Mouse (Mus musculus) embryonic facial prominence, embryonic 12.5 days (tissue): ENCODE data around the gene Fyn. TPM values are rescaled to one million over a fixed set of nuclear protein-coding genes. Genes with fewer than 3 reads are reported as not detected.

Experiments
- ATAC-seq: fragments of 200-750 bp; cut with Nextera tagmentation; 2 replicates; pipeline ENCODE4 v1.8.0; 2017; ENCODE audit not compliant: insufficient number of reproducible peaks, insufficient read depth, low FRiP score, low TSS enrichment
- H3K27ac ChIP-seq: fragments of 300-500 bp; sonication (generic); 2 replicates; pipeline ENCODE4 v1.5.1; 2016; ENCODE audit warnings: mild to moderate bottlenecking
- H3K27me3 ChIP-seq: fragments of 300-500 bp; sonication (generic); 2 replicates; pipeline ENCODE4 v1.6.1; 2016; ENCODE audit warnings: mild to moderate bottlenecking, moderate library complexity
- H3K36me3 ChIP-seq: fragments of 300-500 bp; sonication (generic); 2 replicates; pipeline ENCODE4 v1.6.1; 2016; ENCODE audit warnings: mild to moderate bottlenecking
- H3K4me1 ChIP-seq: fragments of 300-500 bp; sonication (generic); 2 replicates; pipeline ENCODE4 v1.6.1; 2016
- H3K4me2 ChIP-seq: fragments of 300-500 bp; sonication (generic); replicated peaks from 2 replicates; pipeline ENCODE4 v1.6.1; 2016; ENCODE audit warnings: mild to moderate bottlenecking, moderate library complexity
- H3K4me3 ChIP-seq: fragments of 300-500 bp; sonication (generic); 2 replicates; pipeline ENCODE4 v1.5.1; 2016; ENCODE audit warnings: mild to moderate bottlenecking
- H3K9ac ChIP-seq: fragments of 300-500 bp; sonication (generic); 2 replicates; pipeline ENCODE4 v1.6.1; 2016; ENCODE audit warnings: mild to moderate bottlenecking, moderate library complexity
- H3K9me3 ChIP-seq: fragments of 300-500 bp; sonication (generic); 2 replicates; pipeline ENCODE4 v1.6.1; 2016; ENCODE audit warnings: mild to moderate bottlenecking, moderate library complexity
- WGBS: fragments of 180-500 bp; shearing (Covaris S2); methylation state at CpG from one replicate; pipeline ENCODE4 v1.1.7; 2016; 5-methylcytosine and 5-hydroxymethylcytosine counted together
- polyA plus RNA-seq: library from polyadenylated mRNA; unstranded; fragments of >200 nt; fragmentation: Nextera tagmentation; extraction: Ambion mirVana; gene quantifications from 2 replicates; pipeline ENCODE4 v1.2.1, GENCODE M21; 2016

Gene Fyn
- polyA plus RNA-seq, 1 experiment from 2014 or later: 41.8 TPM

DNA sequence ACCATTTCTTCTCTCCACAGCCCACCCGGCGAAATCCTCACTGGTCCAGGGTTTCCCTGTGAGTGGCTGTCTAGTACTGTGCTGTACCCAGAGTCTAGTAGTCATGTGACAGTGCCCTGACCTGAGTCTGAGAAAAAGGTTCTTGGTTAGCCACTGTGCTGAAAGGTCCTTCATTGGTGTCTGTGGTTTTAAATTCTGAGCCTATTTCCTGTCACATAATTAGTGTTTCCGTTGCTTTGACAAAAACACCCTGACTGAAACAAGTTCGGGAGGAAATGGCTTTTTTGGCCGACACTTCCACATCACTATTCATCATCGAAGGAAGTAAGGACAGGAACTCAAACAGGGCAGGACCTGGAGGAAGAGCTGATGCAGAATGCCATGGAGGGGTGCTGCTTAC, 33.8 kb downstream of the Fyn start:
- H3K9ac ChIP-seq: no peak overlapping the region
- peaks cover 10% of the 10 kb centered on the region; the same call in 1 of the 2 replicates for H3K4me1 ChIP-seq
- ATAC-seq: no peak
- H3K36me3 ChIP-seq: no peaks in the 10 kb centered on the region
- no peak overlapping the region for H3K4me2 ChIP-seq
- H3K27me3 ChIP-seq: no peaks in the 10 kb centered on the region
- H3K4me3 ChIP-seq: no peak overlapping the region
- WGBS: 82% methylated on average over 6 of the region's 6 CpGs
- H3K9me3 ChIP-seq: no peaks in the 10 kb centered on the region
- no peak overlapping the region for H3K27ac ChIP-seq

DNA sequence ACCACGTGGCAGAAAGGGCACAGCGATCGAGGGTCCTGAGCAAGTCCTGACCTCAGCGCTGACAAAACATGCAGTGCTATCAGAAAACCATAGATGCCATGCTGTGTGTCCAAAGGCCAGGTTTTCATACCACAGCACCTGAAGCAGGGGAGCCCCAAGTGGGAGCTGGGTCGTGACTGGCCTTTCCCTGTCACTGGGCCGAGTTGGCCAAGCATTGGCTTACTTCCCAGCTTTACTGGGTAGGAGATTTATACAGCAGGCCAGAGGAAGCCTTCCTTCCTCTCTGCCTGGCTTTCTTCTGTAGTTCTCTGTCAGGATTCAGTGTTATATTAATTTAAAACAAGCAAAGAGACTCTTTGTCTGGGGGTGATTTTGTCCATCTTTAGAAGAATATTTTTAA, 35.1 kb downstream of the Fyn start:
- no peak for ATAC-seq
- no peaks in the 10 kb centered on the region for H3K9me3 ChIP-seq
- H3K27ac ChIP-seq: no peak overlapping the region
- 87% methylated on average over 6 of the region's 6 CpGs for WGBS
- H3K36me3 ChIP-seq: no peaks in the 10 kb centered on the region
- H3K9ac ChIP-seq: no peak overlapping the region
- H3K4me1 ChIP-seq: peaks cover 10% of the 10 kb centered on the region; the same call in 1 of the 2 replicates
- H3K4me2 ChIP-seq: no peak overlapping the region
- no peak overlapping the region for H3K4me3 ChIP-seq
- H3K27me3 ChIP-seq: no peaks in the 10 kb centered on the region

DNA sequence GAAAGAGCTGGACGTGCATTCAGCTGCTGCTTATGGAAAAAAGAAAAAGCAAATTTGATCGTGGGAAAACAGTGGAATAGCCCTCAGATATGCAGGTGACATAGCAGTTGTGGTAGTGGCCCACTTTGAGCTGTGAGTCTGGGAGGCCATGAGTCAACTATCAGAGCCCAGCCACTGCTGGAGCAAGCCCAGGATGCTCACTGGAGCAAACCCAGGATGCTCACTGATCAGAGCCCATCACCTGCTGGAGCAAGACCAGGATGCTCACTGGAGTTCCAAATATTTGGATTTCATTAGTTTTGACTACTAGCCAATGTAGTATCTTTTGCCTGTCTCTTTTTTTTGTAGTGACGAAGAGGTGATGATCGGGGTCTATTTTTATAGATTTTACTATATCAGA, 35.5 kb downstream of the Fyn start:
- Histone ChIP-seq H3K4me2 (no peak overlapping the region), H3K4me1 (peaks cover 10% of the 10 kb centered on the region; the same call in 1 of the 2 replicates), H3K27me3 (no peaks in the 10 kb centered on the region), H3K9me3 (no peaks in the 10 kb centered on the region), H3K27ac (no peak overlapping the region), H3K9ac (no peak overlapping the region), H3K36me3 (no peaks in the 10 kb centered on the region), H3K4me3 (no peak overlapping the region)
- 93% methylated on average over 4 of the region's 4 CpGs for WGBS
- ATAC-seq: no peak

DNA sequence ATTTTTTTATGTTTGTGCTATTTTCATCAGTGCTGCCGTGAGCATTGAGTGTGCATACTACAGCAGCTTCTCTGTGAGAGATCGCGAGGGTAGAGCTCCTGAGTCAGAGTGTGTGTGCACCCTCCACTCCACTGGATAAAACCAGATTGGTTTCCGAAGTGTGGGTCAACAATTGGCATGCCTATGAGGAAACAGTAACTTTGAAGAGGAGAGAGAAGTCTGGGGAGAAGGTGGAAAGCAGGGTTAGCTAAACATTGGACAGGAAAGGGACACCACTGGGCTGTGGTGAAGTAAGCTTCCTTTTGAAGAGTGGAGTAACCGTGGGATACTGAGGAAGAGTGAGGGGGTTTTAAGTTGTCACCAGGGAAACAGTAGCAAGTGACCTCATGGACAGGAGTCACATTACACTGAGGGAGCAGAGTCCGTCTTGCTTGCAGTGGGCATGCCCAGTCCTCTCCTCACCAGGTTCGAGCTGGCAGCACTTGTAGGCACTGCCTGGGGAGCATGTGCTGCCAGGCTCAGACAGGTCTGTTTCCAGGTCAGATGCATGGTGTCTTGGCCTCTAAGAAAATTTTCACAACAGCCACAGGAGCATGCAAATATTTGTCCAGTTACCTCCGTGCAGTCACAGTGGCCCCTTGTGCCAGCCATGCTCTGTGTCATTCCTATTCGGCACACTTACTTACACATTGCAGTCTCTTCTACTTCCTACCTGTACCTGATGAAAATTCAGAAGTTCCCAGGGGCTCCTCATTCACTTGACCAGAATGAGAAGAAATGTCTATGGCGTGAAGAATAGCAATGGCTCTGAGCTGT, 37.5 kb downstream of the Fyn start:
- Histone ChIP-seq H3K36me3 (no peaks in the 10 kb centered on the region), H3K27ac (no peak overlapping the region), H3K9me3 (no peaks in the 10 kb centered on the region), H3K4me1 (peaks cover 10% of the 10 kb centered on the region; the same call in 1 of the 2 replicates), H3K27me3 (no peaks in the 10 kb centered on the region), H3K4me3 (no peak overlapping the region), H3K9ac (no peak overlapping the region), H3K4me2 (no peak overlapping the region)
- 60% methylated on average over 10 of the region's 10 CpGs for WGBS
- no peak for ATAC-seq

DNA sequence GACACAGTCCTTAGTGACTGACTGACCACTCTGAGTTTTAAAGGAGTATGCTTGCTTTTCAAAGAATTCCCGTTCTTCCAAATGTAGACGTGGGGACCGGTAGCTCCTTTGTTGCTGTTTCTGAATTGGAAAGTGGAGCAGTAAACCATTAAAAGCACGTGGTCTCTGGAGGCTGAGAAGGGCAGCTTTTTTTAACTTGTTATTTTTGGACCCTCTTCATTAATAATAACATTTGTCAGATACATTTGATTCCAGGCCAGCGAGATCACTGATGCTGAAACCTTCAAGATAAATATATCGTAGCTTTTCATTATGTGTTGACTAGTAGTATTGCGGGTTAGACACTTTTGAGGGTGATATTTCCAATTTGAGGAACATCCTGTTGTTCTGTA, 38.1 kb downstream of the Fyn start:
- H3K36me3 ChIP-seq: no peaks in the 10 kb centered on the region
- H3K27me3 ChIP-seq: no peaks in the 10 kb centered on the region
- WGBS: 79% methylated on average over 7 of the region's 7 CpGs
- no peak overlapping the region for H3K27ac ChIP-seq
- H3K9ac ChIP-seq: no peak overlapping the region
- peaks cover 10% of the 10 kb centered on the region; the same call in 1 of the 2 replicates for H3K4me1 ChIP-seq
- H3K4me2 ChIP-seq: no peak overlapping the region
- no peak for ATAC-seq
- no peak overlapping the region for H3K4me3 ChIP-seq
- no peaks in the 10 kb centered on the region for H3K9me3 ChIP-seq

DNA sequence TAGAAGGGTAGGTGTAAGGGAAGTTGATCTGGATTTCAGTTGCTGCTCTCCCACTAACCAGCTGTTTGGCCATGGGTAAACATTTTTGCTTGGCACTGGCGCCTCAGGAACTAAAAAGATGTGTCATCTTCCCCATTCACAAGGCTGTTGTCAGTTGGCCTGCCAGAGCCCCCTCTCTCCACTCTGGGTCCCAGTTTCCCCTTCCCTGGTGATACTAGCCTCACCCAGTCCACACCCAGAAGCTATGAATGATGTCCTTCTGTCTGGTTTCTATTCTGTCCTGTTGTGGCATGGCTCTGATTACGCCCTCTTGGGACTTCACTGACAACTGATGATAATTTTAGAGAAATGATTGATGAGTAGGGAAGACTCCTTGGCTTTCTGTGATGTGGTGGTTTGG, 38.9 kb downstream of the Fyn start:
- Histone ChIP-seq H3K4me1 (peaks cover 11% of the 10 kb centered on the region; the same call in 1 of the 2 replicates), H3K4me3 (no peak overlapping the region), H3K9ac (no peak overlapping the region), H3K36me3 (no peaks in the 10 kb centered on the region), H3K4me2 (no peak overlapping the region), H3K27ac (no peak overlapping the region), H3K27me3 (no peaks in the 10 kb centered on the region), H3K9me3 (no peaks in the 10 kb centered on the region)
- no peak for ATAC-seq
- WGBS: 89% methylated on average over 2 of the region's 2 CpGs

DNA sequence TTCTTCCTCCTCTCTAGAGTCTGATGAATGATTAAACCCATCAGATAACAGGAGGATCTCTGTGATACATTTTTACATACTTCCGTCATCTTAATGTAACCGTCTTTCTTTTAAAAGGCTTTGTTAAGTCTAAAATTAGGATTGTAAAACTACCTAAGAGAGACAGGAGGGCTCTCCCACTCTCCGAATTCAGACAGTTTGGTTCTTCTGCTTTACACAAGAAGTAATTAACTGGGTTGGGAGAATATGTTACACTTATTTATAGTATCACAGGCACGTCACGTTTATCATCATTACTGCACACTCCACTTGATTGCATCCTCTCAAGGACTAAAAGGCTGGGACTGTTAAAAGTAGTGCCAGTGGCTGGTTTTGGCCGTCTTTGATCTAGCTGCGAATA, 40.9 kb downstream of the Fyn start:
- Histone ChIP-seq H3K4me3 (no peak overlapping the region), H3K27me3 (no peaks in the 10 kb centered on the region), H3K27ac (no peak overlapping the region), H3K9me3 (no peaks in the 10 kb centered on the region), H3K36me3 (no peaks in the 10 kb centered on the region), H3K4me1 (peaks cover 18% of the 10 kb centered on the region), H3K9ac (no peak overlapping the region), H3K4me2 (no peak overlapping the region)
- ATAC-seq: no peak
- WGBS: 79% methylated on average over 7 of the region's 7 CpGs

DNA sequence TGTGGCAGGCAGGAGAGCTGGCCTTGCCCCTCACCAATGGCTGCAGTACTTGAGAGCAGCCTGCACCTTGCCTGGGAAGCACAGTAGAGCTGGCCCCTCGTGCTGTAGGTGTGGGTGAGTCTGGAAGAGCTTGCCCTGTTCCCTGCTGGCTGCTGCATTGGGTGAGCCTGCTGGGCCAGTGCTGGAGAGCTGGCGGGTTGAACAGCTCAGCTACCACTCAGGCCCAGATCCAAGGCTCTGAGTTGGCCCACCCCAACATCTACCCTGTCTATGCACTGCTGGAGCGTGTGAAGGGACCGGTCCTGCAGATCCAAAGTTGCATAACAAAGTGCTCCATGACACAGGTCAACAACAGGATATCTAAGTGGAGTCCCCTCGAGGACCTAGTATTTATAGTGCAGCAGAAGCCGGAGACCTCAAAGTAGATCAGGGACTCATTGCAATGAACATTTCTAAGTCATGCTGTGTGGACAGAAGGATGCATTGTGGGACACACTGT, 41.5 kb downstream of the Fyn start:
- H3K4me2 ChIP-seq: no peak overlapping the region
- 82% methylated on average over 6 of the region's 6 CpGs for WGBS
- no peak overlapping the region for H3K27ac ChIP-seq
- H3K9me3 ChIP-seq: no peaks in the 10 kb centered on the region
- H3K4me1 ChIP-seq: peaks cover 15% of the 10 kb centered on the region
- no peak overlapping the region for H3K9ac ChIP-seq
- no peaks in the 10 kb centered on the region for H3K36me3 ChIP-seq
- no peak for ATAC-seq
- H3K27me3 ChIP-seq: no peaks in the 10 kb centered on the region
- no peak overlapping the region for H3K4me3 ChIP-seq

DNA sequence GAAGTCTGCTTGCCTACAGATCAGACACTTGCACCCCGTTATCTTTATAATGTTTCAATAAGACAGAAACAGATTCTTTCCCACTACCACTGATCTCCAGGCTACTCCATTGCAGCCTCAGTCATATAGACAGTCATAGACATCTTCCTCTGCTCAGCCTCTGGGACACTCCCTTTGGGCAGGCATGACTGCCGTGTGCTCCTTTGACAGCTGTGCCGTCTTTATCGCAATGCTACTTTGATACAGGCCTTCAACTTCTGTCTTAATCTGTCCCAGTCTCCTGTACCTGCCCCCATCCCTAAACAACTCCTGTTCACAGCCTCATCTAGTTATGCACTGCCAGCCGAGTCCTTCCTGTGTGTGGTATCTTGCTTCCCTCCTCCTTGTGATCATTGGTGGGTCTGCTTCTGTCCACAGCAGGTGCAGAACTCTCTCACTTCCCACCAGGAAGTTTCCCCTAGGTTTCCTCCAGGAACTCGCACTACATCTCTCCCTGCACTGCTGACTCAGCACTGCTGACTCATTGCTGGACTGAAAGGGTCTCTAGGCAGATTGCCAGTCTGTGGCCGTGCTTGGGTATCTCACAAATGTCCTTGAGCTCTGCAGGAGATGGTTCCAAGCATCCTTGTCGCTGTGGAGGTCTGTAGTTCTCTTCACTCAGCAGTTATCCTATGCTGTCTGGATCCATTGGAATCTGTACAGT, 43.4 kb downstream of the Fyn start:
- no peak overlapping the region for H3K4me3 ChIP-seq
- H3K4me1 ChIP-seq: peaks cover 12% of the 10 kb centered on the region
- no peak overlapping the region for H3K4me2 ChIP-seq
- no peak for ATAC-seq
- WGBS: 82% methylated on average over 8 of the region's 8 CpGs
- no peaks in the 10 kb centered on the region for H3K27me3 ChIP-seq
- H3K9me3 ChIP-seq: no peaks in the 10 kb centered on the region
- no peak overlapping the region for H3K27ac ChIP-seq
- H3K36me3 ChIP-seq: no peaks in the 10 kb centered on the region
- H3K9ac ChIP-seq: no peak overlapping the region

DNA sequence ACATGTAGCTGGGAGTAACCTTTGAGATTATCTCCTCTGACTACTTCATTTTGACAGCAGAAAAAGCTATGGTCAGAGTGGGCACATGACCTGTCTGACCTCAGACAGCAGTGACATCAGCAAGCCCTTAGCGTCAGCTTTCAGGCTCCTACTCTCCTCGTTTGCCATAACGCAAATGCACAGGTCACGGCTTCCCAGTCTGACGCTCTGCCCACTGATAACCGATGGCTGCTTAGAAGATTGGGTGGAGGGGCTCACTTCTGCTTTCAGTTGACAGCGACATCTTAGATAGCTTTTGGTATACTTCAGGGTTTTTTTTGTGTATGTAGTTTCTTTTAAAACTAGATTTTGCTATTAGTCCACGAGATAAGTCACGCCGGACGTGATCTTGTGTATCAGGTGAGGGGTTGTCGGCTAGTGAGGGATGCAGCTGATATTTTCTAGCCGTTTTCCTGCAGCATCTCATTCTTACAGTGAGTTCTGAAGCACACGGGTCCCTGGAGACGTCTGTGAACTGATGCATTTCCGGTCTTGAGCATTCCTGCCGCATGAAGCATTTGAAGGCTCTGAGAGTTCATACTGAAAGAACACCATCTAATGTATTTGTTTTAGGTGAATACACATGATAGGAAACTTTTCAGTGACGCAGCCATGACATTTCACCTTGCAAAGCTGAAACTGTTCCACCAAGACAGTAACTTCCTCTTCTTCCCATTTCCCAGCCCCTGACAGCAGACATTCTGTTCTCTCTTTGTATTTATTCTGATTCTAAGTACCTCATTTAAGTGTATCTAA, 44.4 kb downstream of the Fyn start:
- Histone ChIP-seq H3K27ac (no peak overlapping the region), H3K9ac (no peak overlapping the region), H3K4me1 (peaks cover 21% of the 10 kb centered on the region), H3K9me3 (no peaks in the 10 kb centered on the region), H3K4me2 (no peak overlapping the region), H3K4me3 (no peak overlapping the region), H3K36me3 (no peaks in the 10 kb centered on the region), H3K27me3 (no peaks in the 10 kb centered on the region)
- WGBS: 69% methylated on average over 18 of the region's 18 CpGs
- ATAC-seq: no peak

DNA sequence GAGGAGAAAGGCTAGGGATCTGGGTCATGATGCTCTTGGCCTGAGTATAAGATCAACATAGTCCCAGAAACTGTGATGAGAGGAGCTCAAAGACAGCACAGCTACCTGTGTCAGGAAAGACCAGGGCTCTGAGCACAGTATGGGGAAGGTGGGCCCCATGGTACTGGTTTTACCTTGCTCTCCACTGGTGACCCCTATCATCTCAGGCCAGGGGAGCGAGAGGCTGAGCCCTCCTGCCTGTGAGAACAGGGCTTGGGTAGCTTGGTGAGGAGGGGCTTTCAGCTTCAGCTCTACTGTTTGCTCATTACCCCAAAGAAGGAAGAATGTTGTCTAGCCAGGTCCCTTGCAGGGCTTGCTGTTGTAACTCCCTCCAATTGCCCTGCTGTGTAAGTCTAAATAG, 45.4 kb downstream of the Fyn start:
- no peak overlapping the region for H3K4me3 ChIP-seq
- H3K36me3 ChIP-seq: no peaks in the 10 kb centered on the region
- 71% methylated on average over 1 of the region's 1 CpGs for WGBS
- H3K9me3 ChIP-seq: no peaks in the 10 kb centered on the region
- no peak for ATAC-seq
- H3K27ac ChIP-seq: no peak overlapping the region
- no peak overlapping the region for H3K4me2 ChIP-seq
- peaks cover 21% of the 10 kb centered on the region for H3K4me1 ChIP-seq
- H3K9ac ChIP-seq: no peak overlapping the region
- H3K27me3 ChIP-seq: no peaks in the 10 kb centered on the region
